Mouse (Mus musculus) left cerebral cortex, adult 18-20 months (tissue): ENCODE measurements at regions not wholly inside any gene's neighbourhood (a gene's known extent, or its start where the extent isn't known, plus 50 kb on each side); places are given as distances from the start of the nearest gene placed in this dataset.
"Not testable (repeated sequence)": the region's sequence is repeated elsewhere in the genome, so short reads cannot be mapped to it uniquely, and the experiment has no call there.

Experiments used
- DNase-seq, 2 experiments: peaks; one replicate each; pipeline ENCODE4 v3.0.0; 2021 to 2022; ENCODE audit warnings: low spot score in 2 of 2, mixed read lengths in 1 of 2

DNA sequence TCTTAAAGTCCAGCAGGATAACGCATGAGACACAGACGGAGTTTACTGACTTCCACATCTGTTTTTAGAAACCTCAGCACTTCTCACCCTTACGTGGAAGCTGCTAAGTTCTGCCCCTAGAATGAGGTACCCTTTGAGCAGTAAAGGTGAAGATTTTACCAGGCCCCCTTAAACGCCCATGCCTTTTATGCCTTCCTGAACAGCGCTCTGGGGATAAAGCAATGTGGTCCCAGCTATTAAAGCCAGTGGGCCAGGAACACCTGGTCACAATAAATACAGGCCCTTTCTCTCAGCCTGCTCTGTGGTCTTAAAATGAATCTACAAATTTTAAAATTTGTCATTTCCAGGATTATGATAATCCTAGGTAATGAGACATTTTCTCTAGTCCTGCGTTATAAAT lies 57.9 kb downstream of the Llph start:
- DNase-seq, result no peak

DNA sequence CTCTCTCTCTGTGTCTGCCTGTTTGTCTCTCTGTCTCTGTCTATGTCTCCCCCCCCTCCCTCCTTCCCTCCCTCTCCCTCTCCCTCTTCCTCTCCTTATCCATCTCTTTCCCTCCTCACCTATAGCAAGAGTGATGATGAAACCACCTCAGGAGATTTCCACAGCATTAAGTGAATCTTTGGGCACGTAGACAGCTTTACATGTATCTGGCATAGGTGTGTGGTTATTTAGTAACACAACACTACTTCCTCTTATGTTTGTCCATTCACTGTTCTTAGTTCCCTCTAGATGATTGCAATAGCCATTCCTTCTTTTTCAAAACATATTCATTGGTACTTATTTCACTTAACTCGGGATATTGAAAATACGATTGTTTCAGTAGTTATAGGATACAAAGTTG lies 65.0 kb downstream of the Llph start:
- DNase-seq, result no peak

DNA sequence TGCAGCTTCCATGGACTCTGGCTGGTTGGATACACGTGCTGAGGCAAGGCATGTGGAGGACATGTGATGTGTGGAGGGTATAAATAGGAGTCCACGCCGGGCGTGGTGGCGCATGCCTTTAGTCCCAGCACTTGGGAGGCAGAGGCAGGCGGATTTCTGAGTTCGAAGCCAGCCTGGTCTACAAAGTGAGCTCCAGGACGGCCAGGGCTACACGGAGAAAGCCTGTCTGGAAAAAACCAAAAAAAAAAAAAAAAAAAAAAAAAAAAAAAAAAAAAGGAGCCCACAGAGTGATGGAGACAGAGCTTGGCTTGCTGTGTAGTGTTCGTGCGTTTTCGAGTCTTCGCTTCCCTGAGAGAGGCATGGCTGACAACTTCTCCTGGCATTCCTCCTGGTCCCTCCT lies 66.5 kb downstream of the Llph start:
- DNase-seq, result not testable (repeated sequence)

DNA sequence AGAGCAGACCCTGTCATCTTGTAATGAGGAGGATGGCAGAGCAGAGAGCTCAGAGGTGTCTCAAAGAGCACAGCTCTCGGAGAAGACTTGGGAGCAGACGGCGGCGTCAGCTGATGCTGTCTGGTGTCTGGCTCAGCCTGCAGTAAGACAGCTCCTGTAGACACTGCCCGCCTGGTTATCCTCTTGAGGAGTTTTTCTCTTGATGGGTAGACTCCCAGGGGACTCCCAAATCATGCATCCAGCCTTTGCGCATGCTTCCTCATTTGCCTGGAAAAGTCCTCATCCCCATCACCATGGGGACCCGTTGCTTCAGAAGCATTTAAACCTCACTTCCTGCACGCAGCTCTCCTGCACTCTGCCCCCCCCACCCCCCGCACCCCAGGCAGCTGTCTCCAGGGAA lies 67.6 kb downstream of the Llph start:
- DNase-seq, result no peak

DNA sequence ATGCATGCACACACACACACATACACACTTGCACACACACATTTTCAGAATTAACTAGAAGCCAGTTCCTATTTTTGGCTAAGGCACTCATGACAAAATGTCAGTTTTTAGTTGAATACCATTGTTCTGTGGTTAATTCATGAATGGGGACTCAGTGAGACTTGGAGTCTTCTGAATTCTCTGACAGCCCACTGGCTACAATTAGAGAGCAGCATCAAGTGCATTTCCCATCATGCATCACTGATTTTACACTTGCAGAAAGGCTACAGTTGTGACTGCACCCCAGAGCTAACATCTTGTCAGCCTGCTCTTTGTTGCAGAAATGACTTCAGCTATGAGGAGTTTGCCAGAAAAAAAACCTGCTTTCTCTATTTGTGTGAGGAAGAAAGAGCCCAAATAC lies 70.4 kb downstream of the Llph start:
- no peak for DNase-seq

DNA sequence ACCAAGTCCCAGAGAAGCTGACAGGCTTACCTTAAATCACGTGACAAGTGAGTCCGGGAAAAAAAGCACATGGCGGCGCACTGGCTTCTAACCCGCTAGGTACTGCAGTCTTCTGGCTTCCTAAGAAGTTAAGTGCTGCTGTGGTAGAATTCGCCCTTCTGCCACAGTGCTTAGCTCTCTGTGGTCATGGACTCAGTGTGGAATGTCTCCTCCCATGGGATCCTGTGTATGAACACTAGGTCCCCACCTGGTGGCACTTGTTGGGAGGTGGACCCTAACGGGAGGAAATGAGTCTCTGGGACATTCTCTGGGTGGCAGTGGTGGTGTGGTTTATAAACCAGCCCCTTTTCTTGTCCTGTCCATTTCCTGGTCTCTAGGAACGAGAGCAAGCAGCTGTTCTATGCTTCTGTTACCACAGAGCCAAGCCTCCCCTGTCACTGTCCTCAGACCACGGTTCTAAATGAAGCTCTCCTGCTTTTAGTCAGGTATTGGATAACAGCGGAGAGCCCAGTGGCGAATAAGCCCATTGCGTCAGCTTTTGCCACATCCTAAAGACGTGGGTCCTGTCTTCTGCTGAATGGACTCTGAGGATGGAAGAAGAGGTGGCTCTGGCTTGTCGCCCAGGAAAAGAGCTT lies 71.5 kb downstream of the Llph start:
- DNase-seq, result no peak

DNA sequence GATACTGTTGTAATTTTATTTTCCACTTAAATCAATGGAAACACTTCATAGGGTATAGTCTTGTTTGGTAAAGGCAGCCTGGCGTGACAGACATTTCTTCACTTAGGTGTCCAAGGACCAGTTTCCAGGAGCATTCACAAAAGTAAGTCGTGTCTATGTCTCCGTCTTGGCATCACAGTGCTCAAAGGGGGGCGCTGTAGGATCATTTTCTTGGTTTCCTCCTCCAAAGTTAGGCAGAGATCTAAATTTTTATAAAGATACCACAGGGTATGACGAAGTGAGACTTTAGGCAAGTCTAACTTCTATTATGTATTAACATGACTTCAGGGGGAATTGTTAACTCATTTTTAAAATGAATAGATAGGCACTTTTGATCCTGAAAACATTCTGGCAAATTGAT lies 79.1 kb downstream of the Llph start:
- DNase-seq, result peak; percentile 19 to 40

DNA sequence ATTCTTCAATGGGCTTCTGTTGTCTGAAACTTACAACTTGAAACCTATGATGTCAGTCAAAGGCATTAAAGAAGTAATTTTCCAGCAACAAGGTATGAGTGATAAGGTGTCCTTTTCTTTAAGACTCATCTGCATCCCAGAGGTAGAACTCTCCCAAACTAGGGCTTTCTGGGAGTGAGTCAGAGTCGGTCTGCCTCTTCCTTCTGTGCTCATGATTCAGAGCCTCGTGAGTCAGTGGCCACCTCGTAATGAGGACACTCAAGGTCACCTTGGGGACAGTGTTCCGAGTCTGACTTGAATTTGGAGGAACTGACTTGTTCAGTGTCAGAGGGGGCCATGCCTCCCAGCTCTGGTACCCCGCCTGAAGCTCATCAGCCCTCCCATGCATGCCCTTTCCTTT lies 81.8 kb downstream of the Llph start:
- DNase-seq, result peak in 1 of 2 experiments; percentile 1
